Mouse (Mus musculus) megakaryocyte, embryonic 14.5 days (primary cell): ENCODE data around the gene Amer1.

Experiments
- FLI1 ChIP-seq: IDR thresholded peaks from 2 replicates; pipeline ENCODE4 v1.6.1; 2012; ENCODE audit warnings: low read length, inconsistent platforms, mixed read lengths
- GATA1 ChIP-seq: IDR thresholded peaks from 3 replicates; pipeline ENCODE4 v1.6.1; 2012; ENCODE audit warnings: mixed read lengths, low read length, inconsistent platforms, borderline replicate concordance

DNA sequence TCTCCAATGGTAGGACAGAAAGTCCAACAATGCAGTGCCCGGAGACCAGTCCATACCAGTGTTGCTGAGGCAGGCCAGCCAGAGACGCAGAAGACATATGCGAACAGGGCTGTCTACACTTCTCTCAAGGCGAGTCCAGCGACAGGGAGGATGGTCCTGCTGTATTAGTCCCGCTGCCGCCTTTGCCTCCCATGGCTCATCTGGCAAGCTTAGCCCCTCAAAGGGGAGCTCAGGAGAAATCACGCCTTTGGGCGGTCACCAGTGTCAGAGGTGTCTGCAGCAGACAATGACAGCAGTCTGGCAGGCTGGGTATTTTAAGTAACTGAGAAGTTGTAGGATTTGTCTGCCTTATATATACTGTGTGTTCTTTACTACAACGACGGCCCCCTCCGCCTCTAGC, 1.3 kb downstream of the Amer1 start:
- TF ChIP-seq GATA1 (no peak), FLI1 (no peak)
